Mouse (Mus musculus): Measurements from ENCODE around the gene Pcolce. TPM values are rescaled to one million over a fixed set of nuclear protein-coding genes. Genes with fewer than 3 reads are reported as not detected.
A peak's percentile ranks its signal among the peaks of the same experiment; 100 is the strongest.

The Pcolce gene
- polyA plus RNA-seq, 1 experiment: 23.4 TPM

DNA sequence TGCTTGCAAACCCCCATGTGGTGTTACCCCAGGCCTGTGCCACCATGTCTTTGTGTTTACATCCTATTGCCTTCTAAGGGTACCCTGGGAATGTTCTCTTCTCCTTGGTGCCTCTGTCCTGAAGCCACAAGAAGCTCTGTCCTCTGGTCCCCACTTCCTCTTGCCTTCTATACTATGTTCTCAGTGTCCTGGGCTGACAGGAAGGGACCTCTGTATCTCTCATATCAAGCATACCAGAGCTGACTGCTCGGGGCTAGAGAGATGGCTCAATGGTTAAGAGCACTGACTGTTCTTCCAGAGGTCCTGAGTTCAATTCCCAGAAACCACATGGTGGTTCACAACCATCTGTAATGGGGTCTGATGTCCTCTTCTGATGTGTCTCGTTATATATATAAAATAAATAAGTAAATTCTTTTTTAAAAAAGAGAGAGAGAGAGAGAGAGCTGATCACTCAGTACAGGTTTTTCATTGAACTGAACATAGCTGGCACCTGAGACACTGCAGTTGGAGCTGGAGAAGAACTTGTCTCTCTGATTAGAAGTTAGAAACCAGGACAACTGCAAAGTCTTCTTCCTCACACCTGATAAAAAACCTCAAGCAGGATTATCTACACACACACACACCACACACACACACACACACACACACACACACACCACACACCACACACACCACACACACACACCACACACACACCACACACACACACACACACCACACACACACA lies 15.3 kb downstream of the Pcolce start:
- Histone ChIP-seq H3K4me1 (ENCODE audit: control insufficient read depth, insufficient read depth, low read length) (peaks cover 10% of the 10 kb centered on the region), H3K4me3 (replicated peaks; ENCODE audit: control insufficient read depth, low read depth, low read length) (no peak overlapping the region), H3K27ac (ENCODE audit: control insufficient read depth, insufficient read depth, low read depth, low read length, poor library complexity) (no peak overlapping the region; the same call in 1 of the 2 replicates)
- TF ChIP-seq CTCF (IDR thresholded peaks at IDR 0.05; ENCODE audit: control insufficient read depth, insufficient read depth, low read length) (no peak), POLR2A (IDR thresholded peaks at IDR 0.05; ENCODE audit: borderline replicate concordance, control insufficient read depth, low read depth, low read length) (no peak)
- WGBS: 23% methylated on average over 2 of the region's 2 CpGs

GRCm38 (mm10) chr5:137597625-137598024 lies 16.0 kb downstream of the Pcolce start:
- Histone ChIP-seq H3K4me3 (replicated peaks; ENCODE audit: control insufficient read depth, low read depth, low read length) (no peak overlapping the region), H3K27ac (ENCODE audit: control insufficient read depth, insufficient read depth, low read depth, low read length, poor library complexity) (no peak overlapping the region), H3K4me1 (ENCODE audit: control insufficient read depth, insufficient read depth, low read length) (peaks cover 9% of the 10 kb centered on the region)
- TF ChIP-seq CTCF (IDR thresholded peaks at IDR 0.05; ENCODE audit: control insufficient read depth, insufficient read depth, low read length): no peak
- 58% methylated on average over 6 of the region's 6 CpGs for WGBS

- 29% methylated on average over 30 of the region's 30 CpGs for WGBS
- TF ChIP-seq POLR2A (IDR thresholded peaks at IDR 0.05; ENCODE audit: borderline replicate concordance, control insufficient read depth, low read depth, low read length): no peak
- no peak for TF ChIP-seq CTCF (IDR thresholded peaks at IDR 0.05; ENCODE audit: control insufficient read depth, insufficient read depth, low read length)
- H3K4me3 ChIP-seq (replicated peaks; ENCODE audit: control insufficient read depth, low read depth, low read length): peak overlapping the region; percentile 56
- H3K4me1 ChIP-seq (ENCODE audit: control insufficient read depth, insufficient read depth, low read length): peaks cover 6% of the 10 kb centered on the region
- peak overlapping the region; percentile 58 for H3K27ac ChIP-seq (ENCODE audit: control insufficient read depth, insufficient read depth, low read depth, low read length, poor library complexity)
These were observed 16.9 kb downstream of the Pcolce start for GRCm38 (mm10) chr5:137596601-137597261.

- no peak overlapping the region for H3K27ac ChIP-seq (ENCODE audit: control insufficient read depth, insufficient read depth, low read depth, low read length, poor library complexity)
- peaks cover 6% of the 10 kb centered on the region for H3K4me1 ChIP-seq (ENCODE audit: control insufficient read depth, insufficient read depth, low read length)
- no peak overlapping the region for H3K4me3 ChIP-seq (replicated peaks; ENCODE audit: control insufficient read depth, low read depth, low read length)
- 89% methylated on average over 7 of the region's 7 CpGs for WGBS
- TF ChIP-seq CTCF (IDR thresholded peaks at IDR 0.05; ENCODE audit: control insufficient read depth, insufficient read depth, low read length) (no peak), POLR2A (IDR thresholded peaks at IDR 0.05; ENCODE audit: borderline replicate concordance, control insufficient read depth, low read depth, low read length) (no peak)
These were observed 17.7 kb downstream of the Pcolce start for GRCm38 (mm10) chr5:137595921-137596320.

DNA sequence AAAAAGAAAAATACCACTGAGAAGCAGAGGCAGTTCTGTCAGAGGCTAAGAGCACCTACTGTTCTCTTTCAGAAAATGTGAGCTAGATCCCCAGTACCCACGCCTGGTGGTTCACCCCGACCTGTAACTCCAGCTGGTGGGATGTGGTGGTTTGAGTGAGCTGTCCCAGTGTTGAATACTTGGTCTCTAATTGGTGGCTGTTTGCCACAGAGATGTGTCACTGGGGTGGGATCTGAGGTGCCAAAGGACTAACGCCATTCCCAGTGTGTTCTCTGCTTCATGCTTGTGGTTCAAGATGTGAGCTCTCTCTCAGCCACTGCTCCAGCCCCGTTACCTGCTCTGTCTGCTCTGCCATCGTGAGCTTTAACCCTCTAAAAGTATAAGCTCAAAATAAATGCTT lies 23.1 kb downstream of the Pcolce start:
- Histone ChIP-seq H3K27ac (ENCODE audit: control insufficient read depth, insufficient read depth, low read depth, low read length, poor library complexity) (no peak overlapping the region), H3K4me3 (replicated peaks; ENCODE audit: control insufficient read depth, low read depth, low read length) (no peak overlapping the region), H3K4me1 (ENCODE audit: control insufficient read depth, insufficient read depth, low read length) (no peaks in the 10 kb centered on the region)
- 75% methylated on average over 5 of the region's 5 CpGs for WGBS
- TF ChIP-seq CTCF (IDR thresholded peaks at IDR 0.05; ENCODE audit: control insufficient read depth, insufficient read depth, low read length) (no peak), POLR2A (IDR thresholded peaks at IDR 0.05; ENCODE audit: borderline replicate concordance, control insufficient read depth, low read depth, low read length) (no peak)

DNA sequence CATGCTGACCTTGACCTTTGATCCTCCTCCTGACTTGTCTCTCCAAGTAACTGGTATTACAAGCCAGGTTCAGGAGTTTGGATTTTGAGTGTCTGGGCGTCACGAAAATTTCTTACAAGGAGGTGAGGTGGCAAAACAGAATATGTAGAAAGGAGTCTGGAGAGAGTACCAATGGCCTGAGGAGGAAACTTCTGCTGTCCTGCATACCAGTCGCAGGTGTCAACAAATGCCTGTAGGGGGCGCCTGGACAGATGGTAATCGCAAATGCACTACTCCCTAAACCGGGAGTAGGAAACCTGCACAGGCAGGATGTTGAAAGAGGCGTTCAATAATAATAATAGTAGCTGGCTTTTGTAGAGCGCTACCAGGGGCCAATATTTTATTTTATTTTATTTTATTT lies 28.6 kb downstream of the Pcolce start:
- 29% methylated on average over 8 of the region's 8 CpGs for WGBS
- Histone ChIP-seq H3K27ac (ENCODE audit: control insufficient read depth, insufficient read depth, low read depth, low read length, poor library complexity) (no peak overlapping the region), H3K4me1 (ENCODE audit: control insufficient read depth, insufficient read depth, low read length) (no peaks in the 10 kb centered on the region), H3K4me3 (replicated peaks; ENCODE audit: control insufficient read depth, low read depth, low read length) (no peak overlapping the region)
- no peak for TF ChIP-seq POLR2A (IDR thresholded peaks at IDR 0.05; ENCODE audit: borderline replicate concordance, control insufficient read depth, low read depth, low read length)
- TF ChIP-seq CTCF (IDR thresholded peaks at IDR 0.05; ENCODE audit: control insufficient read depth, insufficient read depth, low read length): peak; percentile 65; the same call in 1 of the 2 replicates

GRCm38 (mm10) chr5:137583670-137584169 lies 29.9 kb downstream of the Pcolce start:
- no peak overlapping the region for H3K4me3 ChIP-seq (replicated peaks; ENCODE audit: control insufficient read depth, low read depth, low read length)
- WGBS: 85% methylated on average over 27 of the region's 27 CpGs
- no peaks in the 10 kb centered on the region for H3K4me1 ChIP-seq (ENCODE audit: control insufficient read depth, insufficient read depth, low read length)
- H3K27ac ChIP-seq (ENCODE audit: control insufficient read depth, insufficient read depth, low read depth, low read length, poor library complexity): no peak overlapping the region
- TF ChIP-seq CTCF (IDR thresholded peaks at IDR 0.05; ENCODE audit: control insufficient read depth, insufficient read depth, low read length) (no peak), POLR2A (IDR thresholded peaks at IDR 0.05; ENCODE audit: borderline replicate concordance, control insufficient read depth, low read depth, low read length) (no peak)

DNA sequence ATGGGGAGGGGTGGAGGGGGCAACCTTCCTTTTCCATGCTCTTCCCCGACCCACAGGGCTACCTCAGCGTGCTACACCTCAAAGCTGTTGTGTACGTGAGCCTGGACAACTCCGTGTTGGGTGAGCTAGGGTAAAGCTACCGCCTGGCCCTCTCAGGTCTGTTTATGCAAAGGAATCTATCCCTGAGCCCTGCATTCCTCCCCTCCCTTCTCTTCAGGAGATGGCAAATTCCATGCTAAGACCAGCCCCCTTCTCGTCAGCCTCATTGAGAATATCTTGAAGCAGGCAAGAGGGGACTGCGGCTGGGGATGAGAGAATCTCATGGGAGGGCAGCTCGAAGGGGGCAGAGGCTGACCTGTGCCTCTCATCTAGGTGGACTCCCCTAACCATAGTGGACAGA lies 30.9 kb downstream of the Pcolce start:
- TF ChIP-seq POLR2A (IDR thresholded peaks at IDR 0.05; ENCODE audit: borderline replicate concordance, control insufficient read depth, low read depth, low read length): no peak
- no peak for TF ChIP-seq CTCF (IDR thresholded peaks at IDR 0.05; ENCODE audit: control insufficient read depth, insufficient read depth, low read length)
- Histone ChIP-seq H3K4me1 (ENCODE audit: control insufficient read depth, insufficient read depth, low read length) (no peaks in the 10 kb centered on the region), H3K27ac (ENCODE audit: control insufficient read depth, insufficient read depth, low read depth, low read length, poor library complexity) (no peak overlapping the region), H3K4me3 (replicated peaks; ENCODE audit: control insufficient read depth, low read depth, low read length) (no peak overlapping the region)
- WGBS: 89% methylated on average over 8 of the region's 8 CpGs

All from bone marrow, adult 2 months (tissue).